Mouse (Mus musculus) spleen, adult 12 weeks (tissue): ENCODE measurements around the gene Hist1h2bm.

Experiments used
- DNase-seq: peaks from one replicate; pipeline ENCODE4 v3.0.0; 2022; ENCODE audit warnings: low spot score

Gene Hist1h2bm

GRCm38 (mm10) chr13:21727948-21728572, 6.2 kb downstream of the Hist1h2bm start:
- no peak for DNase-seq

DNA sequence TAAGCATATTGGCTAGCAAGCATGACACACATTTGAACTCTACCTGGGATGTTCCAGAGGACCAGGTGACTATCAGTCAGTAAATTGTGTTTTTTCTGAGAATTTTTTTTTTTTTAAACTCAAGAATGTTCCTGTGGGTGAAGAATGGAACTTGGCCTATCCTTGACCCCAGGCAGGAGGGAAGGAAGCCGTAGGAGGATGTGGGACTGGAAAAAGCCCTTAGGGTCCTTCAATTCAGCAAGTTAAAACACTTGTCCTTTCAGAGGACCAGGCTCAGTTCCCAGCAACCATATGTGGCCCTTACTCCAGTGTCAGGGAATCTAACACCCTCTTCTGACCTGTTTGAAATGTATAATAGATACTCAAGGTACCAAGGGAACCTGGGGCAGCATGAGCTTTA, 7.7 kb downstream of the Hist1h2bm start:
- no peak for DNase-seq

DNA sequence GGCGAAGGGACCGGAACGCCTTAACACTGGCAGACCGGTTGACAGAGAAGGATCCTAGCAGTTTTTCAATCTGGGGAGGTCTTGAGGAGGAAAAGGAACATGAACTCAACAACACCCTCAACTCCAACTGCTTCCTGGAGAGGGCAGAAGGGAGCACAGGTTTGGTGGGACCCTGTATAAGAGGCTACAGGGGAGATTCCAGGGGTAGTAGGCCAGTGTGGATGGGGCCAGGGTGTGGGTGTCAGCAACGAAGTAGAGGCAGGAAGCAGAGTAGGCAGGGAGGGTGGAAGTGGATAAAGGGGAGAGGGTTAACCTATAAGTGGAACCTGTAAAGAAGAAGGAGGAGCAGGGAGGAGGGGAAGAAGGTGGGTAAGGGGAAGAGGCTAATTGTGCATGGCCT, 11.6 kb downstream of the Hist1h2bm start:
- DNase-seq = no peak

DNA sequence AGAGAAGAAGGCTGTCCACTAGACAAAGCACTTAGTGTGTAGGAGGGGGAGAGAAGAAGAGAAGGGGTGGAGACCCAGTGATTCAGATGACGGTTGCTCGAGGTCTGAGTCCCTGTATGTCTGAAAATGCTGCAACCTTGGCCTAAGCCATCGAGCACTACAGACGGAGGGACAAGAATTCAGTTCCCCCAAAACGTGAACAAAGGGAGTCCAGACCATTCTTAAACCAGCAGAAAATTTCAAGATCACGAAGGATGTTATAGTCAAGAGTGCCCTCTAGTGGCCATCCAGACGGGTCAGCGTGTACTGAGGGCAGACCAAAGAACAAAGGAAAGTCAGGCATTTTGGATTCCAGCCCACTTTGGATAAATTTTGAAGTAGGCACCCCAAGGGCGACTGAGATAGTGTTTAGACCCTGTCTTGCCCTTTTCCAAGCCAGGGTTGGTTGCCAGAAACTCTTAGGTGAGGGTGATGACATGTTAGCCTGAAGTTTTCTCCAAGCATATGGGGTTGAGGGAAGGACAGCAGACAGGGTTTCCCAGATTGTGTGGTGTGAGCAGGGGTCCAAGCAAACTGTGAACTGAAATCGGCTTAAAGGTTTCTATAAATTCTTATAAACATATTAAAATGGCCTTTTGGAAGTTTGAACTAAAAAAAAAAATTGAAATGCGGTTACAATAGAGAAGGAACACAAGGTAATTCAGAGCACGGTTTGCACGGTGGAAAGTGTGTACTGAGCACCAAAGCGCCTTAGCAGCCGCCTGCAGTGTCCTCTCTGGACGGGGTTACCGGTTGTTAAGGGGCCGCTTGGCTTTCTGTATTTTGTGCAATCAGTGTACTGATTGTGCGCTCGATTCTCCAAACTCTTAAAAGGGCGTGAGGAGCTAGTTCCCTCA, 12.4 kb downstream of the Hist1h2bm start:
- DNase-seq = peak; percentile 72

GRCm38 (mm10) chr13:21734906-21735767, 13.3 kb downstream of the Hist1h2bm start, which contains the start of gene Hist1h4j:
Hist1h4j (plus strand) TSS chr13:21735064.
- peak; percentile 84 for DNase-seq

GRCm38 (mm10) chr13:21745006-21745405, 23.2 kb downstream of the Hist1h2bm start:
- no peak for DNase-seq

GRCm38 (mm10) chr13:21749387-21750158, 27.7 kb downstream of the Hist1h2bm start:
- peak; percentile 13 for DNase-seq

- peak; percentile 86 for DNase-seq
Observed at GRCm38 (mm10) chr13:21750159-21751017, 28.5 kb downstream of the Hist1h2bm start, which contains the start of gene Hist1h4k. Hist1h4k (minus strand) TSS chr13:21750505.

DNA sequence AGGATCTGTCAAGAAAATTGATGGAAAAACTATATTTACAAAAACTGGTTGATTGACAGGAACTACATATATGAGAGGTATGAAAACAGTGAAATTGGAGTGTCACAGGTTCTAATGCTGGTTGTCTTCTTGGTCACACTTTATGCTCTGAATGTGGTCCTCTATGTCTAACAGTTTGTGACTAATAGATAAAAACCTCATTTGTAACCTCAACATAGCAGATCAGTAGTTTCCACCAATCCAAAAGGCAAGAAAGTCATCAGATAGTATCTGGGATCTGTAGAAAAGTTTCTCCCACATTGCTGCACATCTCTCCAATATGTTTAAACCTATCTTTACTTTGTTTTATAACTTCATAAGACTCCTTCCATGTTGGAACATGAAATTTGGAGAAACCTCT, 29.6 kb downstream of the Hist1h2bm start:
- no peak for DNase-seq

- DNase-seq = no peak
Observed at GRCm38 (mm10) chr13:21751827-21752226, 30.0 kb downstream of the Hist1h2bm start.

GRCm38 (mm10) chr13:21752356-21752755, 30.5 kb downstream of the Hist1h2bm start:
- peak; percentile 25 for DNase-seq

GRCm38 (mm10) chr13:21753051-21753523, 31.2 kb downstream of the Hist1h2bm start:
- DNase-seq = no peak

DNA sequence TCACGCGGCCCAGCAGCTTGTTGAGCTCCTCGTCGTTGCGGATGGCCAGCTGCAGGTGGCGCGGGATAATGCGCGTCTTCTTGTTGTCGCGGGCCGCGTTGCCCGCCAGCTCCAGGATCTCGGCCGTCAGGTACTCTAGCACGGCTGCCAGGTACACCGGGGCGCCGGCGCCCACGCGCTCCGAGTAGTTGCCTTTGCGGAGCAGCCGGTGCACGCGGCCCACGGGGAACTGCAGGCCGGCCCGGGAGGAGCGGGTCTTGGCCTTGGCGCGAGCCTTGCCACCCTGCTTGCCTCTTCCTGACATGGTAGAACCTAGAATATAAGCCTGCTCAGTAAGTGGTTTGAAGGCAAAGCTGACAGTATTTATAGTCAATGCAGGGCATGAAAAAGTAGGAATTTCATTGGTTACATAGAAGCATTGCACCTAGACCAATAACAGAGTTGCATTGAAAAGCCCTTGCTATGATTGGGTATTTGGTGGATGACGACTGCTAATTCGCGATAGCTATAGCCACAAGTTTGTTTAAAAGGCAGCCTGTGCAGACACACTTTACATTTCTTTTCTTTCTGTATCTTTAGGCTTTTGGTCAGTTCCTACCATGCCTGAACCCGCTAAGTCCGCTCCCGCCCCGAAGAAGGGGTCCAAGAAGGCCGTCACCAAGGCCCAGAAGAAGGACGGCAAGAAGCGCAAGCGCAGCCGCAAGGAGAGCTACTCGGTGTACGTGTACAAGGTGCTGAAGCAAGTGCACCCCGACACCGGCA, 31.9 kb downstream of the Hist1h2bm start, which contains the start of the genes Hist1h2ak and Hist1h2bn:
TSS of gene Hist1h2ak (minus strand) at position 304 of the 762 bp plus-strand sequence.
TSS of gene Hist1h2bn (plus strand) at position 600 of the 762 bp plus-strand sequence.
- DNase-seq = peak; percentile 83

- DNase-seq = peak; percentile 59
Observed at GRCm38 (mm10) chr13:21754294-21755001, 32.6 kb downstream of the Hist1h2bm start.

DNA sequence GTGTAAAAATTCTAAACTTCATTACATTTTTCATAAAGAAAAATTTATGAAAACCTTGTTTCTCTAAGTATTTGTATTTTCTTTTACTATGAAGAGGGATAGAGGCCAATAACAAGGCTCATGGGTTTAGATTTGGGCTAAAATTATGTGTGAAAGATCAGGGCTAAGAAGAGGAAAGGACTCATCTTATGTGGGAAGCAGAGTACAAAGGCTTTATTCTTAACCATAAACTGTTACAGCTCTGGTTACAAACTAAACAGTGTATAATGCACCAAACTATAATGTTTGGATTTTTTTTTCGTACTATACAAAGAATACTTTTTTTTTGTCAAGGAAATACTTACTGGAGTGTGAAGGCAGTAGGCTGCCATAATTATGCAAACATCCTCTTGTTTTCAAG, 33.9 kb downstream of the Hist1h2bm start:
- DNase-seq = no peak
